Comparison of ENCODE assay signal across 14 mouse cellular contexts in the genomic region with DNA sequence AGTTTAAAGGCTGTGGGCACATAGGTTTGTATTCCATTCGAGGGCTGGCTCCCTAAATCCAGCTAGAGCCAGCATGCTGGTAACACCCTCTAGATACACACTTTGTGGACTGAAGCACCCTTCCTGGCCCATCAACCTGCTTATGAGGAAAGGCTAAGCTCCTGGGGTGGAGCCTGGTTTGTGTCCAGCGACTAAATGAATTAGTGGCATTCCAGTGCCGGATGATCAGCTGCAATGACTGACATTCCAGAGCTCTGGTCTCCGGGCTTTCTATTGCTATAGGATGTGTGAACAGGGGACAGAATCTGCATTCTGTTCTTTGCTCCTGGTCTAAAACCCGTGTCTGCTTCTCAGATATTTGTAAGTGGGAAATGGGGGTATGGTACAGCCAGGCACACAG. TPM values are rescaled to one million over a fixed set of nuclear protein-coding genes. Genes with fewer than 3 reads are reported as not detected.
A peak's percentile ranks its signal among the peaks of the same experiment; 100 is the strongest.
DNase-seq lines count a peak whose midpoint lies in the region; ATAC-seq and TF ChIP-seq lines count a peak whose summit lies in the region.
"Had no signal": no experiment of that assay in that cellular context is flagged by ENCODE, and none has a peak within 500 bp of the region (broad histone marks: within the 10 kb centered on the region; RNA-seq: fewer than 3 reads in every experiment).

No protein-coding gene starts in this region.

- no peak for ATAC-seq in heart, embryonic 13.5 days (ENCODE audit: extremely low read depth, insufficient number of reproducible peaks, low FRiP score, low TSS enrichment)
- no peak for ATAC-seq in stomach, embryonic 14.5 days (ENCODE audit: insufficient number of reproducible peaks, insufficient read depth, low FRiP score, low read depth)
- ATAC-seq in stomach, postnatal 0 days (ENCODE audit: low FRiP score, low TSS enrichment) = no peak
- ATAC-seq: liver, postnatal 0 days had no signal

- H3K27ac ChIP-seq in heart, embryonic 13.5 days (replicated peaks) = peak overlapping the region; percentile 60
- no peak overlapping the region; the same call in 1 of the 2 replicates for H3K27ac ChIP-seq in stomach, embryonic 14.5 days (ENCODE audit: low read length)
- H3K27ac ChIP-seq in stomach, postnatal 0 days (replicated peaks) = no peak overlapping the region

- TF ChIP-seq EP300 in stomach, postnatal 0 days (optimal IDR thresholded peaks at IDR 0.05) = no peak

- H3K4me1 ChIP-seq in heart, embryonic 13.5 days = peaks cover 18% of the 10 kb centered on the region
- H3K4me1 ChIP-seq in stomach, embryonic 14.5 days (ENCODE audit: control insufficient read depth, insufficient read depth, low read length) = peaks cover 7% of the 10 kb centered on the region
- H3K4me1 ChIP-seq in stomach, postnatal 0 days (replicated peaks; ENCODE audit: control insufficient read depth, insufficient read depth) = no peaks in the 10 kb centered on the region; the same call in 1 of the 2 replicates

- H3K4me3 ChIP-seq in heart, embryonic 13.5 days = no peak overlapping the region
- no peak overlapping the region for H3K4me3 ChIP-seq in stomach, embryonic 14.5 days (ENCODE audit: low read depth, low read length)
- H3K4me3 ChIP-seq in stomach, postnatal 0 days (ENCODE audit: low read depth, low read length) = no peak overlapping the region

- H3K36me3 ChIP-seq in heart, embryonic 13.5 days = no peaks in the 10 kb centered on the region
- H3K36me3 ChIP-seq in stomach, embryonic 14.5 days (ENCODE audit: control insufficient read depth, insufficient read depth, low read length) = no peaks in the 10 kb centered on the region
- H3K36me3 ChIP-seq in stomach, postnatal 0 days (ENCODE audit: control insufficient read depth, insufficient read depth, low read length) = no peaks in the 10 kb centered on the region

- DNase-seq in heart, postnatal 25 days (ENCODE audit: low spot score) = no peak
- DNase-seq in stomach, postnatal 0 days (ENCODE audit: low spot score) = no peak
- DNase-seq in kidney, postnatal 36 days = peak; percentile 4 to 13
- DNase-seq in cerebellum, adult 9-10 months = no peak
- no peak for DNase-seq in adrenal gland, adult (ENCODE audit: inconsistent age in 2 of 2, low spot score in 1 of 2)
- no peak for DNase-seq in spleen, adult 18-20 months
- DNase-seq: adrenal gland, adult 2 months; cerebellum, adult 9-11 months; layer of hippocampus, adult 9-11 months; liver, postnatal 0 days had no signal

- intact Hi-C loops in heart, postnatal 25 days (cut with DNase I) = no loop called here

- H3K27me3 ChIP-seq in heart, embryonic 13.5 days (replicated peaks) = peaks cover 12% of the 10 kb centered on the region
- no peaks in the 10 kb centered on the region for H3K27me3 ChIP-seq in stomach, embryonic 14.5 days (ENCODE audit: control insufficient read depth, insufficient read depth, low read length)
- H3K27me3 ChIP-seq in stomach, postnatal 0 days (ENCODE audit: control insufficient read depth, insufficient read depth, low read length) = no peaks in the 10 kb centered on the region
- H3K27me3 ChIP-seq: CH12.LX had no signal

- H3K4me2 ChIP-seq in heart, embryonic 13.5 days = peak overlapping the region; percentile 49
- peak overlapping the region; percentile 0; the same call in 1 of the 2 replicates for H3K4me2 ChIP-seq in stomach, embryonic 14.5 days (replicated peaks; ENCODE audit: low read depth, low read length)
- H3K4me2 ChIP-seq in stomach, postnatal 0 days (replicated peaks; ENCODE audit: low read depth) = no peak overlapping the region; the same call in 1 of the 2 replicates

- WGBS in heart, embryonic 13.5 days = 19% methylated on average over 5 of the region's 5 CpGs
- whole genome bisulfite sequencing in stomach, embryonic 14.5 days = 10% methylated on average over 5 of the region's 5 CpGs
- WGBS in stomach, postnatal 0 days = 12% methylated on average over 5 of the region's 5 CpGs

- H3K9ac ChIP-seq in heart, embryonic 13.5 days = peak overlapping the region; percentile 55
- no peak overlapping the region for H3K9ac ChIP-seq in stomach, embryonic 14.5 days (replicated peaks; ENCODE audit: low read depth, low read length)
- no peak overlapping the region for H3K9ac ChIP-seq in stomach, postnatal 0 days (ENCODE audit: low read length)
- H3K9ac ChIP-seq: liver, postnatal 0 days had no signal

- H3K9me3 ChIP-seq in heart, embryonic 13.5 days = no peaks in the 10 kb centered on the region
- no peaks in the 10 kb centered on the region for H3K9me3 ChIP-seq in stomach, embryonic 14.5 days (ENCODE audit: control insufficient read depth, low read depth, low read length)
- no peaks in the 10 kb centered on the region for H3K9me3 ChIP-seq in stomach, postnatal 0 days (ENCODE audit: control insufficient read depth, low read length)

- TF ChIP-seq CTCF in stomach, postnatal 0 days (IDR thresholded peaks at IDR 0.05; ENCODE audit: low read depth) = no peak

RNA-seq across cellular contexts. Expression of a gene that starts 5.0 kb away (rescaled TPM):
- 1.1 and 2.8 TPM in 2 replicates for polyA plus RNA-seq in heart, embryonic 13.5 days (2015; fragmentation: Nextera tagmentation; extraction: Ambion mirVana)
- total RNA-seq in heart, postnatal 25 days (2021) = 1 to 10 TPM; 2.0 to 2.8 TPM
- polyA plus RNA-seq in stomach, embryonic 14.5 days (2014; fragmentation: Nextera tagmentation; extraction: Ambion mirVana) = 33.1 and 34.3 TPM in 2 replicates
- polyA plus RNA-seq in stomach, postnatal 0 days (2015; fragmentation: Nextera tagmentation; extraction: Ambion mirVana) = 64.5 and 71.2 TPM in 2 replicates
- polyA plus RNA-seq: adrenal gland, adult 2 months; liver, postnatal 0 days; testis, adult 2 months had no signal

RNA-seq across cellular contexts. Expression of a gene that starts 28.9 kb away (rescaled TPM):
- not detected in 2 replicates for polyA plus RNA-seq in heart, embryonic 13.5 days (2015; fragmentation: Nextera tagmentation; extraction: Ambion mirVana)
- total RNA-seq in heart, postnatal 25 days (2021) = not detected
- polyA plus RNA-seq in stomach, embryonic 14.5 days (2014; fragmentation: Nextera tagmentation; extraction: Ambion mirVana) = 0.52 and 0.90 TPM in 2 replicates
- 0.19 and 0.23 TPM in 2 replicates for polyA plus RNA-seq in stomach, postnatal 0 days (2015; fragmentation: Nextera tagmentation; extraction: Ambion mirVana)
- total RNA-seq: adrenal gland, adult 2 months had no signal
- polyA plus RNA-seq: adrenal gland, adult 2 months; testis, adult 2 months had no signal

Comparison
In these comparisons a context has a peak if more than half of its experiments do, and no peak if none do; other contexts are left out.
1. DNase-seq: peak in kidney, postnatal 36 days (2 of 2); none in heart, postnatal 25 days (single experiment), stomach, postnatal 0 days (single experiment), cerebellum, adult 9-10 months (single experiment), adrenal gland, adult (0 of 2) and spleen, adult 18-20 months (0 of 2).